Mouse (Mus musculus) adrenal gland, postnatal 25 days (tissue): Measurements from ENCODE around the gene Plg. TPM values are rescaled to one million over a fixed set of nuclear protein-coding genes. Genes with fewer than 3 reads are reported as not detected.

Experiments
- DNase-seq: peaks from one replicate; pipeline ENCODE4 v3.0.0; 2021; ENCODE audit warnings: mixed read lengths
- long read RNA-seq: library from polyadenylated mRNA; stranded (forward); transcript quantifications from one replicate; pipeline ENCODE4 v2.0.0, GENCODE M21; 2021
- total RNA-seq: library from RNA; stranded (reverse); gene quantifications from 2 replicates; pipeline ENCODE4 v1.2.3, GENCODE M21; 2021

Plg gene
- 16.7 TPM in 1 of 2 replicates, not detected in the other for total RNA-seq
- long read RNA-seq, transcript Plg-201 (19 exons, 2,757 nt) = major isoform, 261 of 473 reads
- long read RNA-seq, partial matches to known transcripts = 192 of 473 reads
- long read RNA-seq, other reads (novel, unspliced or antisense) = 20 of 473 reads

GRCm38 (mm10) chr17:12377981-12378705 is at the start of gene Plg:
TSS of gene Plg (plus strand) at chr17:12378608.
- no peak for DNase-seq

DNA sequence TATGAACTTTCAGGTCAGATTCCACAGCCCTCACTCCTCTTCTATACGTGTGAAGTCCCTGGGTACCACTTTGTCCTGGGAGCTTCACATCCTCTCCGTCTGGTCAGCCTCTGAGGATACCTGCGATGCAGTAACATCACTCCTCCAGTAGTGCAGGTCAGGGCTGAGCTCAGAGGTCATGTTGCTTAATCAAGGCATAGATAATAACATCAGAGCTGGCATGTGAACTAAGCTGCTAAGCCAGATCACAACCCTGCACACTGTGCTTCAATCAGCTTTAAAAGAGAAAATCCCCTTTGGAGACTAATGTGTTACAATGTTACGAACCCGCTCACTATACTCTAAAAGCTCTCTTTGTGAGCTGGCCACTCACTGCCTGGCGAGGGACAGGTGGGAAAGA is 43.3 kb upstream of the Plg start:
- DNase-seq = no peak

- no peak for DNase-seq
These were observed 42.1 kb upstream of the Plg start for GRCm38 (mm10) chr17:12336073-12336868.

GRCm38 (mm10) chr17:12337156-12337555 is 41.3 kb upstream of the Plg start:
- no peak for DNase-seq

DNA sequence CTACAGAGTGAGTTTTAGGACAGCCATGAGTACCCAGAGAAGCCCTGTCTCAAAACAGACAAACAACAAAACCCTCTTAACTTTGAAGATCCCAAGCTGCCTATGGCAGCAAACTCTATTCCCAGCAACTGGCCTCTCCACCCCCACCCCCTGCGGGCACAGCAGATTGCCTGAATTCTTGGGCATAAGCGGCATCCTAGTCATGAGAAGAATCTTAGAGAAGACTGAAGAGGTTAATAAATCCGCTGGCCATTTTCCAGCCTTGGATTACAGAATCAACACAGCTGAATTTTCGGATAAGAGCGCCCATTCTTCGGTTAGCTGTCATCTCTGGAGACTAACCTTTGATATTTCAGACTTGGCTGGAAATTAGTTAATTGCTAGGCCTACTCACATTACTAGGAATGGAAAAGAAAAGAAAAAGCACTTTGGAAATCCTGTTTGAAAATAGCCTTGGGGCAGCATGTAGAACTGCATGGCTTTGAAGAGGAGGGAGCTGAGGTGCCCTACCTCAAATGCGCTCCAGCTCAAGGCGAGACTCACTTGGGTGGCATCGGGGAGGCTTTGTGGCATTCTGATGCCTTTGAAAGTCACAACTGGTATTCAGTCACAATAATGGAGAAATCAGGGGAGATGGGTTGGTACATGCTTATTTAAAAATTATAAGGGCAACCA is 34.6 kb upstream of the Plg start:
- DNase-seq = no peak

- no peak for DNase-seq
These were observed 30.9 kb upstream of the Plg start for GRCm38 (mm10) chr17:12347462-12347861.

DNA sequence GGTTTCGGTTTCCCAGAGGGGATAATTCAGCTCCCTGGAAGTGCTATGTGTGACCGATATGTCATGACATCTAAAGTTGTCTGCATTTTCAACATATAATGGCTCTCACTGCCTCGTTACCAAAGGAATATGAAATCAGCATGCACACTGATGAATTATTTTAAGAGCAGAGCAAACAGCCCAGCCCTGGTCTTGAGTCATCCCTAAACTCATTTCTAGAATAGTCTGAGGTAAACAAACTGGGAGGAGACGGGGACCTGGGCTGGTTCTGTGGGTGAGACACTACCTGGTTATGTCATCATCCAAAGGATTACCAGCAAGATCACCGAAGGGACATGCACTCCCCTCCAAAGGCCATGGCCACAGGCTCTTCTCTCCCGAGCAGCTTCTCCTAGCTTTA is 26.8 kb upstream of the Plg start:
- DNase-seq = no peak

- no peak for DNase-seq
These were observed 25.6 kb upstream of the Plg start for GRCm38 (mm10) chr17:12352781-12353180.

DNA sequence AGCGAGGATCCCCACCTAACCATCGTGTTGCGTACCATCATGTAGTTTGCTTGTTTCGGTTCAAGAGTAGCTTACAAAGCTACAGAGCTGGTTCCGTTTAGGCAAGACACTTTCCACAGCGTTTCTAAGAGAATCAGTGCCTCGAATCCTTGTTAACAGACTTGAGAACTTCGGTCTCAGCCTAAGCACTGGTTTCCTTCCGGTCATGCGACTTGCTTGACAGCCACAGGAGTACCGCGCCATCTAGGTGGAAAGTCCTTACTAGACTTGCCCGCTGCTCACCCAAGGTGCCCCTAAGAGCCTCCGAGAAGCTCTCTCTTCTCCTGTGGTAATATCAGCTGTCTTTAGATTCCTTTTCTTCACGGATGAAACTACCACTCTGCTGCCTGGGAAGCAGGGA is 18.5 kb upstream of the Plg start:
- DNase-seq = no peak

- DNase-seq = no peak
These were observed 14.6 kb upstream of the Plg start for GRCm38 (mm10) chr17:12363601-12364425.

DNA sequence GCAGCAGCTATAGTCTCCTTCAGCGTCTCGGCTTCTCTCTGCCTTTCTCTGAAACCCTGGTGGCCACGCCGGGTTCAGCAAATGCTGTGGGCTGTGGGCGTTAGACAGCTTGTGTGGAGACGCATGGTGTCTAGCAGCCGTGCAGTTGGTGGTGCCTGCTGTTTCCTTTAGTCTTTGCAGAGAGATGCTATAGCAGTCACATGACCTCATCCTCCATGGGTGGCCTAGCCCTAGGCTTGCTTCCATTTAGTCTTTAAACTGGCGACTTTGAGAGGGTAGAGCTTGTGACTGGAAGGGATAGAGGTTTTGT is 14.0 kb upstream of the Plg start:
- DNase-seq = no peak

GRCm38 (mm10) chr17:12367373-12367930 is 11.0 kb upstream of the Plg start:
- peak; percentile 45 for DNase-seq

GRCm38 (mm10) chr17:12369393-12369792 is 9.0 kb upstream of the Plg start:
- DNase-seq = no peak

DNA sequence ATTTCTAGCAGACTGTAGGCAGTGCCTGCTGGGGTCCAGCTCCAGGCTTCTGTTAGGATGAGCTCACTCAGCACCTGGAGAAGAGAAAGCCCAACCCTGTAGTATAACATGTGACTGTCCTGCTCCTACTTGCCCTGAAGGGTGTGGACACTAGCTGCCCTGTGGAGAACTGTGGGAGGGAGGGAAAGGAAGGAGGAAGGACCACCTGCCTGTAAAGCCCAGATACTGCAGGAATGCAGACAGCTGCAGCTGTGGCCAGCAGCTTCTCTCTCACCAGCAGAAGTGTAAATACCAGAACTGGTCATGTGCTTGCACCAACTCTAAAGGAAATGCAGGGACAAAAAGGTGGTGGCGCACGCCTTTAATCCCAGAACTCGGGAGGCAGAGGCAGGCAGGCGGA is 8.1 kb upstream of the Plg start:
- DNase-seq = no peak

DNA sequence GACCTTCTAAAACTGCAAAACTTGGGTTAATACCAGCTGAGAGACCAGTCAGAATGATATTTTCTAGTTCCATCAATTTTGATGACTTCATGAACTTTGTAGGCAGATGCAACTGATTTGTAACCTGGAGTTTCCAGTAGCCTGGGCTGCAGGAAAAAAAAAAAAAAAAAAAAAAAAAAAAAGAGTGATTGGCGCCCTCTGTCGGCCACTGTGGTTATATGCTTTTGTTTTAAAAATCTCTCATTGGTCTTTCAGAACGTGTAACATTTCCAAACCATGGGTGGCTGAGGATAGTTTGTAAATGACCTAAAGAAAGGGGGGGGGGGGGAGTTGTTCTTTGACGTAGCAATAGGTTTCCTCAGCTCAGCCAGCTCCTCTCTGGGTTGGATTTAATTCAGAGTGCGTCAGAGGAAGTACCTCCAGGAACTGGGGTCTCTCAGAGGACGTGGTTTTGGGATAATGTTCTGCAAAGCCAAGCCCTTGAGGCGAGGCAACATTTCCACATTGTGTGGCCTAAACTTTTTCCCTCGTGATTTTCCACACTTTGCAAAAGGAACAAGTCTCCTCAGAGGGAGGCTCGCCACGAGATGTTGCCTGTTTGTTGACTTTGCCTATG is 7.0 kb upstream of the Plg start:
- DNase-seq = no peak

DNA sequence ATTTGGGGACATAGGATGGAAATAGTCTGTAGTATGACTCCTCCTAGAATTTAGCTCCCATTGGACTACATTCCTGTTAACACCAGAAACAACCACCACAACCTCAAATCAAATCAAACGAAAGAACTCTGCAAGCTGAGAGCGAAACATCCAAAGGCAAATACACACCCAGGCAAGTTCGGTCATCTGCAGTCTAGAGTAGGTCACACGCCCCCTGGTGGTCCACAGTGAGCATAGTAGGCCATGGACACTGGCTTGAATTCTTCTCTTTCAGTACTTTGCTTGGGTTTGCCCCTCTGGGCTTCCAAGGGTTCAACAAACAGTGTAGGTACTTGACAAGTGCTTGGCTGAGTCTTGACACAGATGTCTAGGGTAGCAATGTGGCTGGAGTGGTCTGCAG is 6.4 kb upstream of the Plg start:
- DNase-seq = peak; percentile 73

DNA sequence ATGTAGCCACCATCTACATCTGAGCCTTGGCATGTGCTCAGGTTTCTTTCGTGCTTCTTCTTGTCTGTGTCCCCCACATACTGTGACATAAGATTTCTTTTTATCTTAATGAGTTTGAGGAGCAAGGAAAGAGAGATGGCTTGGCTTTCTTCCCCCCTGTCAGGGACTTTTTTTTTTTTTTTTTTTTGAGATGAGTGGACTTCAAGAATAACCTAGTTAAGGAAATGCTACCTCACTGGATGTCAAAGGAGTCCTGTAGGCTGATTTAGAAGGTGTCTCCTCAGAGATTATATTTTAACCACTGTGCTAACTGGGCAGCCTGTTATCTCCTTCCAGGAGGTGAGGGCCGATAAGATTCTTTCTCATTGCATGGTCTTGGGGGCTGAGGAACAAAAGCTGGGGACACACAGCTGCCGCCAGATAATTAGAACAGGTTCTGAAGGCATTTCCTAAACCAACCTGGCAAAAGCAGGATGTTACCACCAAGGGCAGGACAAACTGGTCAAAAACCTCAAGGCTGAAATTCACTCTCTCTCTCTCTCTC is 4.7 kb upstream of the Plg start:
- no peak for DNase-seq

GRCm38 (mm10) chr17:12380287-12380686 is 1.9 kb downstream of the Plg start:
- no peak for DNase-seq

- DNase-seq = no peak
These were observed 3.2 kb downstream of the Plg start for GRCm38 (mm10) chr17:12381579-12381978.

- no peak for DNase-seq
These were observed 4.1 kb downstream of the Plg start for GRCm38 (mm10) chr17:12382531-12382930.
